Mouse (Mus musculus) megakaryocyte, embryonic 14.5 days (primary cell): ENCODE results near the gene Asap3.

ENCODE experiments used
- FLI1 ChIP-seq: IDR thresholded peaks from 2 replicates; pipeline ENCODE4 v1.6.1; 2012; ENCODE audit warnings: low read length, inconsistent platforms, mixed read lengths
- GATA1 ChIP-seq: IDR thresholded peaks from 3 replicates; pipeline ENCODE4 v1.6.1; 2012; ENCODE audit warnings: mixed read lengths, low read length, inconsistent platforms, borderline replicate concordance

DNA sequence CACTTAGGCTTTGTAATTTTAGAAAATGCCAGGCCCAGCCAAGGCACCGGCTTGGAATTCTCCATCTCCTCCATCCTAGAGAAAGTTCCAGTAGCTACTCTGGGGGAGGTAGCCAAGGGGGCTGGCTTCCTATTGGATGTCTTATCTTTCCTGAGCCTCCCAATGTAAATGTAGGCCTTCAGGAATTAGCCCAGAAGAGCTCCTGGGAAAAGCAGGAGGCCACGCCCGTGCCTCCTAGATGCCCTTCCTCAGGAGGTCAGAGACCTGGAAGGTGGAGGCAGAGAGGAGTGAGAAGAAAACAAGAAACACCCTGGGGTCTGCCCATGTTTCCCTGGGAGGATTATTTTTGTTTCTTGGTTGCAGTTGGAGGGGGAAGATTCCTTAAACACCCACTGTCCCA lies 12.6 kb upstream of the Asap3 start:
- TF ChIP-seq GATA1 (no peak), FLI1 (no peak)
